In genomic region chr7:127393157-127393943, GRCm38 (mm10) we compare ENCODE assay signal across 8 mouse cellular contexts. TPM values are rescaled to one million over a fixed set of nuclear protein-coding genes. Genes with fewer than 3 reads are reported as not detected.
DNase-seq lines count a peak whose midpoint lies in the region; ATAC-seq and TF ChIP-seq lines count a peak whose summit lies in the region.

E430018J23Rik (minus strand) TSS chr7:127393629.

- peak within 1 kb of the TSS; percentile 89 for H3K4me3 ChIP-seq in E14TG2a.4 (replicated peaks; ENCODE audit: low read length)
- peak within 1 kb of the TSS; percentile 70 for H3K4me3 ChIP-seq in forebrain, embryonic 12.5 days (replicated peaks)
- H3K4me3 ChIP-seq in heart, postnatal 0 days (ENCODE audit: low read depth, low read length), result peak within 1 kb of the TSS; percentile 60
- H3K4me3 ChIP-seq in liver, embryonic 16.5 days (ENCODE audit: low read depth, low read length), result peak within 1 kb of the TSS; percentile 76
- H3K4me3 ChIP-seq in neural tube, embryonic 13.5 days, result peak within 1 kb of the TSS; percentile 72
- peak within 1 kb of the TSS; percentile 96 for H3K4me3 ChIP-seq in testis, adult 2 months (ENCODE audit: control insufficient read depth, low read depth, low read length)

- peak; percentile 72 for TF ChIP-seq POLR2A in testis, adult 2 months (IDR thresholded peaks at IDR 0.05; ENCODE audit: control insufficient read depth, low read depth, low read length)

- H3K9me3 ChIP-seq in E14TG2a.4 (ENCODE audit: low read length), result no peaks in the 10 kb centered on the region
- H3K9me3 ChIP-seq in forebrain, embryonic 12.5 days, result no peaks in the 10 kb centered on the region
- no peaks in the 10 kb centered on the region for H3K9me3 ChIP-seq in heart, postnatal 0 days (replicated peaks; ENCODE audit: control insufficient read depth, low read length)
- no peaks in the 10 kb centered on the region for H3K9me3 ChIP-seq in liver, embryonic 16.5 days (replicated peaks; ENCODE audit: control insufficient read depth, low read length)
- no peaks in the 10 kb centered on the region for H3K9me3 ChIP-seq in neural tube, embryonic 13.5 days

- peak; percentile 95 for ATAC-seq in forebrain, embryonic 12.5 days (ENCODE audit: low FRiP score)
- ATAC-seq in heart, postnatal 0 days (ENCODE audit: insufficient read depth, low read depth), result peak; percentile 96
- peak; percentile 92 for ATAC-seq in liver, embryonic 16.5 days (ENCODE audit: low read depth)
- ATAC-seq in neural tube, embryonic 13.5 days (ENCODE audit: low read depth), result peak; percentile 92

- TF ChIP-seq CTCF in E14TG2a.4 (conservative IDR thresholded peaks at IDR 0.05; ENCODE audit: low read length), result no peak
- TF ChIP-seq CTCF in heart, postnatal 0 days (IDR thresholded peaks at IDR 0.05; ENCODE audit: low read depth), result no peak
- no peak for TF ChIP-seq CTCF in testis, adult 2 months (IDR thresholded peaks at IDR 0.05; ENCODE audit: control insufficient read depth, insufficient read depth, insufficient replicate concordance, low read depth, low read length)

- peaks cover 16% of the 10 kb centered on the region for H3K36me3 ChIP-seq in E14TG2a.4 (ENCODE audit: insufficient read depth, low read length)
- H3K36me3 ChIP-seq in forebrain, embryonic 12.5 days (replicated peaks), result peaks cover 14% of the 10 kb centered on the region
- peaks cover 7% of the 10 kb centered on the region for H3K36me3 ChIP-seq in heart, postnatal 0 days (replicated peaks; ENCODE audit: control insufficient read depth, insufficient read depth, low read length)
- no peaks in the 10 kb centered on the region for H3K36me3 ChIP-seq in liver, embryonic 16.5 days (ENCODE audit: control insufficient read depth, insufficient read depth)
- H3K36me3 ChIP-seq in neural tube, embryonic 13.5 days, result peaks cover 12% of the 10 kb centered on the region
- H3K36me3 ChIP-seq in testis, adult 2 months (ENCODE audit: control insufficient read depth, insufficient read depth, low read length), result no peaks in the 10 kb centered on the region

- peak within 1 kb of the TSS; percentile 79 for H3K4me2 ChIP-seq in forebrain, embryonic 12.5 days
- peak within 1 kb of the TSS; percentile 63 for H3K4me2 ChIP-seq in heart, postnatal 0 days (ENCODE audit: low read depth, low read length)
- peak within 1 kb of the TSS; percentile 70 for H3K4me2 ChIP-seq in liver, embryonic 16.5 days (ENCODE audit: low read depth, low read length)
- H3K4me2 ChIP-seq in neural tube, embryonic 13.5 days, result peak within 1 kb of the TSS; percentile 80

- H3K9ac ChIP-seq in forebrain, embryonic 12.5 days, result peak within 1 kb of the TSS; percentile 86
- H3K9ac ChIP-seq in heart, postnatal 0 days (replicated peaks; ENCODE audit: low read depth, low read length), result peak within 1 kb of the TSS; percentile 66
- peak within 1 kb of the TSS; percentile 75 for H3K9ac ChIP-seq in liver, embryonic 16.5 days (ENCODE audit: low read depth, low read length)
- H3K9ac ChIP-seq in neural tube, embryonic 13.5 days, result peak within 1 kb of the TSS; percentile 93

- TF ChIP-seq EP300 in heart, postnatal 0 days (IDR thresholded peaks at IDR 0.05; ENCODE audit: low read depth), result no peak

- H3K27me3 ChIP-seq in E14TG2a.4 (ENCODE audit: insufficient read depth, low read length), result peaks cover 10% of the 10 kb centered on the region
- peaks cover 3% of the 10 kb centered on the region; the same call in 1 of the 2 replicates for H3K27me3 ChIP-seq in forebrain, embryonic 12.5 days
- H3K27me3 ChIP-seq in heart, postnatal 0 days (ENCODE audit: control insufficient read depth, insufficient read depth, low read length), result no peaks in the 10 kb centered on the region
- H3K27me3 ChIP-seq in liver, embryonic 16.5 days (ENCODE audit: control insufficient read depth, insufficient read depth, low read depth, low read length), result no peaks in the 10 kb centered on the region
- H3K27me3 ChIP-seq in neural tube, embryonic 13.5 days, result 0 out of 2 replicates have a peak, but pooled peaks cover 5% of the 10 kb centered on the region
- no peaks in the 10 kb centered on the region for H3K27me3 ChIP-seq in testis, adult 2 months (ENCODE audit: control insufficient read depth, insufficient read depth, low read length)

- peak within 1 kb of the TSS; percentile 75 for H3K27ac ChIP-seq in forebrain, embryonic 12.5 days
- peak within 1 kb of the TSS; percentile 84 for H3K27ac ChIP-seq in heart, postnatal 0 days (ENCODE audit: low read depth)
- H3K27ac ChIP-seq in liver, embryonic 16.5 days (ENCODE audit: low read length), result peak within 1 kb of the TSS; percentile 83
- peak within 1 kb of the TSS; percentile 92 for H3K27ac ChIP-seq in neural tube, embryonic 13.5 days (replicated peaks)
- H3K27ac ChIP-seq in testis, adult 2 months (ENCODE audit: control insufficient read depth, insufficient read depth, low read depth, low read length), result peak within 1 kb of the TSS; percentile 84

- peaks cover 44% of the 10 kb centered on the region for H3K4me1 ChIP-seq in E14TG2a.4 (replicated peaks; ENCODE audit: low read depth, low read length)
- H3K4me1 ChIP-seq in forebrain, embryonic 12.5 days, result peaks cover 15% of the 10 kb centered on the region
- peaks cover 14% of the 10 kb centered on the region for H3K4me1 ChIP-seq in heart, postnatal 0 days (ENCODE audit: control insufficient read depth, insufficient read depth)
- peaks cover 10% of the 10 kb centered on the region for H3K4me1 ChIP-seq in liver, embryonic 16.5 days (ENCODE audit: control insufficient read depth, low read depth, low read length)
- H3K4me1 ChIP-seq in neural tube, embryonic 13.5 days (replicated peaks), result peaks cover 17% of the 10 kb centered on the region
- peaks cover 15% of the 10 kb centered on the region for H3K4me1 ChIP-seq in testis, adult 2 months (ENCODE audit: control insufficient read depth, insufficient read depth, low read length)

- DNase-seq in c-Kit-positive CD71-positive TER-119-positive erythroid progenitor cells, embryonic 14.5 days (ENCODE audit: low spot score), result peak; percentile 98
- DNase-seq in heart, postnatal 0 days (ENCODE audit: low spot score), result peak; percentile 97
- DNase-seq in kidney, postnatal 4 days, result peak; percentile 97 to 98

- 2% methylated on average over 45 of the region's 45 CpGs for WGBS in forebrain, embryonic 12.5 days
- WGBS in heart, postnatal 0 days, result under 1% methylated on average over 45 of the region's 45 CpGs
- under 1% methylated on average over 45 of the region's 45 CpGs for WGBS in liver, embryonic 16.5 days (ENCODE audit: insufficient replicate concordance)
- WGBS in neural tube, embryonic 13.5 days, result under 1% methylated on average over 45 of the region's 45 CpGs

RNA-seq across cellular contexts. Expression of gene E430018J23Rik, which starts in this region (rescaled TPM):
- 5.2 and 5.5 TPM in 2 replicates for polyA plus RNA-seq in forebrain, embryonic 12.5 days (2016; fragmentation: Nextera tagmentation; extraction: Ambion mirVana)
- 12.1 and 24.7 TPM in 2 replicates for total RNA-seq in heart, postnatal 0 days (2014; rRNA removed; ENCODE audit: low replicate concordance)
- polyA plus RNA-seq in heart, postnatal 0 days (2015; fragmentation: Nextera tagmentation; extraction: Ambion mirVana), result 3.3 and 3.7 TPM in 2 replicates
- polyA plus RNA-seq in liver, embryonic 16.5 days (2015; fragmentation: Nextera tagmentation; extraction: Ambion mirVana), result 1.8 and 1.9 TPM in 2 replicates
- 5.2 and 5.7 TPM in 2 replicates for polyA plus RNA-seq in neural tube, embryonic 13.5 days (2015; fragmentation: Nextera tagmentation; extraction: Ambion mirVana)
- 6.2 and 6.7 TPM in 2 replicates for polyA plus RNA-seq in testis, adult 2 months (2012; rRNA removed)

Comparison
In these comparisons a context has a peak if more than half of its experiments do, and no peak if none do; other contexts are left out.
1. Peak in every context shown above with its lines: DNase-seq, ATAC-seq, H3K4me3 ChIP-seq and H3K27ac ChIP-seq.